Mouse (Mus musculus) gonadal fat pad, adult 2 months (tissue): ENCODE results near the gene Tmc7. TPM values are rescaled to one million over a fixed set of nuclear protein-coding genes. Genes with fewer than 3 reads are reported as not detected.

Source experiments
- DNase-seq: peaks from one replicate; pipeline ENCODE4 v3.0.0-alpha.2; 2012; ENCODE audit warnings: low read depth
- polyA plus RNA-seq: library from polyadenylated mRNA; depleted of rRNA; stranded (reverse); fragments of >200 nt; gene quantifications from 2 replicates; pipeline ENCODE4 v1.2.3, GENCODE M21; 2012

The Tmc7 gene
- polyA plus RNA-seq, 1 experiment, result 1.3 TPM

DNA sequence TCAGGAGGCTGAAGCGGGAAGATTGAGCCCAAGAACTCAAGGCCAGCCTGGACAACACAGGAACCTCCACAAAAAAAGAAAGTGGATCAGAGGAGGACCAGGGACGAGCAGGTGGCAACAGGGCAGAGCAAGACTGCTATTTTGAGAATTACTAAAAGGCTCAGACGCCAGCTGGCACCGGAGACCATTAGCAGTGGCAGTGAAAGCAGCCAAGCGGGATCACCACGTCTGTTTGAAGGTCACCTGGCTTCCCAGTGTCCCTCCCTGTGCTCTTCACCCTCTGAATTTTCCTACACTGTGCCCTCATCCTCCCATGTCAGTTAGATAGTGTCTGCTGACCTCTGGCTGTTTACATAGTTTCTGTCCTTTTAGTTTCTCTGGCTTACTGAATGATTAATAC lies 1.3 kb upstream of the Tmc7 start:
- DNase-seq, result no peak

DNA sequence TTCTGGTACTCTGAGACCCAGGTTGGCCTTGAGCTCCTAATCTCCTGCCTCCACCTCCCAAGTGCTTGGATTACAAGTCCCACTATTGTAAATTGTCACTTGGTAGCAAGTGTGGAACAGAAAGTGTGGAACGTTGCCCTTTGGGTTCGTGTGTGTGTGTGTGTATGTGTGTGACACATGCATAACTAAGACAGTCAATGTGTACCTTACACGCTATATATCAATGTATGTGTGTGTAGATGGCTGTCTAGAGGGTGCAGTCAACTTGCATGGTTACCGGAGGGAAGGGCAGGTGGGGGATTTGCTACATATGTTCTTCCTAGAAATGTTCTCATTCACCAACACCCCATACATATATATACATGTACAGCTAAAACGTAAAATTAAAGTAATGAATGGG lies 390 bp upstream of the Tmc7 start:
- DNase-seq, result no peak

- no peak for DNase-seq
Observed at GRCm38 (mm10) chr7:118583821-118584220, 715 bp downstream of the Tmc7 start.

DNA sequence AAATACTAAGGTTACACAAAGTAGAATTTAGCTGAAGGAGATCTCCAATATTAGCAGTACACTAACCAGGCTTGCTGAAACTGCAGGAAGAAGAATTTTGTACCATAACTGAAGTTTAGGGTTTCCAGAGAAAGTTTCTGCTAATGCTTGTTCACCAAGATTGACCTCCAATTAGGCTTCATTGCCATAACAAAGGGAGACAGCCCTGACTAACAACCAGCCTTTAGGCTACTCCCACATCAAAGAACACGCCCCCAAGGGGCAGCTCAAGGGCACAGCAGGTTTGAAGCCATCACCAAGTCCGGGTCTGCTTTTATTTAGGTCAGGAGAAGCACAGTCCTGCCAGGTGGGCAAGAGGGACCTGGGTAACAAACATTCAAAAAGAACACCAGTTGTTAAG lies 4.6 kb downstream of the Tmc7 start:
- DNase-seq, result no peak

GRCm38 (mm10) chr7:118578269-118578668 lies 6.3 kb downstream of the Tmc7 start:
- DNase-seq, result no peak

DNA sequence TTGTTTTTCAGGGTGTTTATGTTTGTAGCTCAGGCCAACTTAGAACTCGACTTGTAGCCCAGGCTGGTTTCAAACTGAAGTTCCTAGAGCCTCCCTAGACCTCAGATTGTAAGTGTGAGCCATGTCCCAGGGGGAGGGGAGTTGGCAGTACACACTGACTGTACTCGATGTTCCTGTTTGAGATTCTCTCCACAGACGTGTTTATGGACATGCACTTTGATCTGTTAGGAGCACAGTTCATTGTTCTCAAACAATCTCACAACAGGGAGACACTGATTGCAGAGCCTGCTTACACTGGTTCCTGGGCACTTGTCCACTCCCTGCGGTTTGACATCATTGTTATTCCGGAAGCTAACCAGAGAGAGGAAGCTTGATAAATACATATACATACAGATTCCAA lies 12.5 kb downstream of the Tmc7 start:
- DNase-seq, result no peak

DNA sequence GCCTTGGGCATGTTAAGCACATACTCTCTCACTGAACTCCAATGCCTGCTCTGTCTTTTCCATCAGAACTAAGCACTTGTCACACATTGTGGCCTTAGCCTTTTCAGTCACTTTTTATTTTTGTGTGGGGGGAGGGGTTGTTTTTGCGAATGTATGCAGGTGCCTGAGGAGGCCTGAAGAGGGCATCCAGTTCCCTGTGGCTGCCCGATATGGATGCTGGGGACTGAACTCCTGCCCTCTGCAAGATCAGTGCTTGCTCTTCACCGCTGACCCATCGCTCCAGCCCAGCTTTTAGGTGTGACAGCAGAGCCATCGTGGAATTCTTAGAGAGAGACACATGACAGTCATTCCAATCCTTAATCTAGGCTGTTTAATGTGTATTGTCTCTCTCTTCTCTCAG lies 13.2 kb downstream of the Tmc7 start:
- DNase-seq, result no peak

DNA sequence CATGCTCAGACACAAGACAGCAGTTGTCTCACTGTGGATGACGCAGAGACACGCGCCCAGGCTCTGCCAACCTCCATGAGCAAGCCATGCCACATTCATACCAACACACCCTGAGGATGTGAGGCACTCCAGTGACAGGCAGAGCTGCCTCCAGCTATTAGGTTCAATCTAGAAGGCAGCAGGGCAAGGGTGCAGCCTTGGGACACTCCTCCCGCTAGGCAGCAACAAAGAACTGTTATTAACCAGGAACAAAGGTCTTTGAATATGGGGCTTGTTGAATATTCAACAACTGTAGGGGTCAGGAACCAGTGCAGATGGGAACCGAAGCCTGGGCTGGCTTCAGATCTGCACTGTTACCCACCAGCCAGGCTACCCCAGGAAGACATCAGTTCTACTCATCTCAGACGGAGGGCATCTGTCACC lies 15.4 kb downstream of the Tmc7 start:
- no peak for DNase-seq

GRCm38 (mm10) chr7:118554290-118554689 lies 30.2 kb downstream of the Tmc7 start:
- no peak for DNase-seq

- no peak for DNase-seq
Observed at GRCm38 (mm10) chr7:118553881-118554280, 30.7 kb downstream of the Tmc7 start.

GRCm38 (mm10) chr7:118547451-118547850 lies 37.1 kb downstream of the Tmc7 start:
- no peak for DNase-seq

- no peak for DNase-seq
Observed at GRCm38 (mm10) chr7:118544128-118544527, 40.4 kb downstream of the Tmc7 start.

- no peak for DNase-seq
Observed at GRCm38 (mm10) chr7:118535076-118535475, 49.5 kb downstream of the Tmc7 start.

GRCm38 (mm10) chr7:118534326-118534725 lies 50.2 kb downstream of the Tmc7 start:
- no peak for DNase-seq

- peak; percentile 93 for DNase-seq
Observed at GRCm38 (mm10) chr7:118533178-118533578, 51.4 kb downstream of the Tmc7 start, which contains the start of gene Coq7. Gene Coq7, minus strand, starts transcription at chr7:118533356.

- DNase-seq, result peak; percentile 75
Observed at GRCm38 (mm10) chr7:118532519-118533177, 51.9 kb downstream of the Tmc7 start.

DNA sequence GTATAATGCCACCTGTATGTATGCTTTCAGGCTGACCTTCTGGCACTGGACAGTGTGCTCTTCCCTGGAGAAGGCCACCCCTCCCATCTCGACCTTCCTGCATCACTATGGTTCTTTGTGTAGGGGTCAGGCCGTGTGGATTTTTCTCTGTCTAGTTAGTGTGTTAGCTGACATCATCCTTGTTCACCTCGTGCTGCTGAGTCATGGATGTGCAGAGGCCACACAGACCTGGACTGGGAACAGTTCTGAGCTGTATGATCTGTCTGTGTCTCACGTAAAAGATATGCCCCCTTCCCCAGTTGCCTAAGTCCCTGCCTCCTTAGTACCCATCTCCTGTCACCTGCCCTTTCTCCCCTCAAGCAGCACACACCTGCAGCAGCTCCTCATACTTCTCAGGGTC lies 57.6 kb downstream of the Tmc7 start:
- no peak for DNase-seq

DNA sequence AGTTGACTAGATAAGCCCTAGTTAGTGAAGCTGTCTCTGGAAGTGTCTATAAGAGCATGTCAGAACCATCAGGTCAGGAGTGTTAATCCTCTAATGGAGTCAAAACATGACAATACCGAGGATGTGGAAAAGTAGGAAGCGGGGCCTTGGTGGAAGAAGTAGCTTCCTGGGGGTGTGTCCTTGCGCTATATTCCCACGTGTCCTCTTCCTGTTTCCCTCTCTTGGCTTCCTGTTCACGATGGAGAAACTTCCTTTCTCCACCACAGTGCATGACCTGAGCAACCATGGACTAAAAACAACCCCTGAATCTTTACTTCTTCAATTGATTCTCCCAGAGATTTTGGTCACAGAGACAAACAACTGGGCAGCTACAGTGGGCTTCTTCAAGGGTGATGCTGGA lies 62.5 kb downstream of the Tmc7 start:
- DNase-seq, result no peak

DNA sequence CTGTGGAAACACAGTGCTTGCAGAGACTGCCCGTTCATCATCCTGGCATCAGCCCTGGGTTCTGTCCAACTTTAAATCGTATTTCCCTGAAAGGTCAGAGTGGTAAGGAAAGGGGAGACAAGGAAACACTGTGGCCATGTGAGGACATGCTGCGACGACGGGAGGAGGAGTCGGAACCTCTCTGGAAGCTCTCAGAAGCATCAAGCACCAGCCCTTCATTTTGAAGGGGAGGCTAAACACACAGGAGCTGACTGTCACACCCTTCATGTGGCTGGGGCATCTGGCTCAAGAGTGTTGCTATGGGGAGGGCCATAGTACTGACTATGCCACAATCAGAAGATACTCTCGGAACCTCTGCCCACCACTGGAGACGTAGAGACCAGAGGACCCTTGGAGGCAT lies 64.9 kb downstream of the Tmc7 start:
- DNase-seq, result no peak

DNA sequence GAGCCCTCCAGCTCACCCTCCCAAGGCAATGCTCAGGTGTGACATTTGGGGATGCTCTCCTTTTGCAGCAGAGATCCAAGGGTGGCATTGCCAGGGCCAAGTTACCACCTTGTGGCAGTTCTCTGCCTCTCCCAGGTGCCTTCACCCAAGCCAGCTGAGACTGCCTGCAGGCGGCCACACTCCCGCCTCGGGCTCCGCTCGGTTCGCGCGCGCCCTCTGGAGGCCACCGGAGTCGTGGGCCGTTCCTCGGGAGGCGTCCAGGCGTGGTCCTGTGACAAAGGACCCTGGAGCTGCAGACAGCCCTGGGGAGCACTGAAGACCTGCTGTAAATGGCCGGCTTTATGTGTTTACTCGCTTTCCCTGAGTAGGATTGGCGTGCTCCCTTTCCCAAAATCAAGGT lies 65.8 kb downstream of the Tmc7 start:
- DNase-seq, result no peak

GRCm38 (mm10) chr7:118517819-118518218 lies 66.7 kb downstream of the Tmc7 start:
- DNase-seq, result no peak

DNA sequence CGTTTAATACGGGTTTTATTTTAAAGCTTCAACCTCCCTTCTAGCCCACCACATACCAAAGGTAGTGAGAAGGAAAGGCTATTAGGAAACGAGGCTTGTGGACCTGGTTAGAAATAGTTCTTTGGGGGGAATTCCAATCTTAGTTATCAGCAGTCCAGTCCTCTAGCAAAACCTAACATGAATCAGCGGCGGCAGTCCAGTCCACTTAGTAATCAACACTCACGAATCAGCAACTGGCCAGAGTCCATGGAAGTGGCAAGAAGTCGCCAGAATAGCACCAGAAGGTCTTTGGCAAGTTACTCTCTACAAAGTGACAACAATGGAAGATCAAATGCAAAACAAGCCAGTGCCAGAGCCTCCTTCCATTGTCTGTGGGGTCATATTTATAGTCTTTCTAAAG lies 76.0 kb downstream of the Tmc7 start:
- DNase-seq, result no peak

DNA sequence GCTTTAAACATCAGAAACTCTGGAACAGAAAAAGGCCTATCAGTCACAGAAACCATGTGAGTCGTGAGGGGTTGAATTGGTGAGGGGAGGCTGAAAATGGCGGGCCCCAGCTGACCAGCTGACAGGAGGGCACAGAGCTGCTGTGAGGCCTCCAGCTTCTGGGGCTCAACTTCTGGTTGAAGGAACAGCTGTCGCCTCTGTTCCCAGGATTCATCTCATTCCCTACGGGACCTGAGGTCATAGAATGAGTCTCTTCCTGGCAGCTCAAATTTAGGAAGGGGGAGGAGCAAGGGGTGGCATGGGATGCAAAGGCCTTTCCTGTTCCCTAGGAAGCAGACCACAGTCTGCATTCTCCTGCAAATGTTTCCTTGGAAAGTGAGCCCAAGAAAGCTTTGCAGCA lies 80.7 kb downstream of the Tmc7 start:
- no peak for DNase-seq

GRCm38 (mm10) chr7:118502333-118502732 lies 82.2 kb downstream of the Tmc7 start:
- no peak for DNase-seq
